Mouse (Mus musculus) megakaryocyte progenitor cell, adult 5-6 weeks (primary cell): ENCODE results near the gene Vegfd. TPM values are rescaled to one million over a fixed set of nuclear protein-coding genes. Genes with fewer than 3 reads are reported as not detected.

ENCODE experiments used
- ATAC-seq: replicated peaks from 2 replicates; pipeline ENCODE4 v1.8.0; 2016; ENCODE audit warnings: mild to moderate bottlenecking, moderate TSS enrichment, inconsistent platforms; ENCODE audit not compliant: poor library complexity
- total RNA-seq, 2 experiments: library from RNA; stranded (forward) in 1 of 2; stranded (reverse) in 1 of 2; fragments of 157-497, 149-512 nt in 1 of 2; fragments of 200-1000 nt in 1 of 2; gene quantifications; 2 replicates each; pipeline versions ENCODE4 v1.2.3 to v1.2.4; 2015 to 2017

Gene Vegfd
- total RNA-seq, 2 experiments from 2014 or later: not detected

DNA sequence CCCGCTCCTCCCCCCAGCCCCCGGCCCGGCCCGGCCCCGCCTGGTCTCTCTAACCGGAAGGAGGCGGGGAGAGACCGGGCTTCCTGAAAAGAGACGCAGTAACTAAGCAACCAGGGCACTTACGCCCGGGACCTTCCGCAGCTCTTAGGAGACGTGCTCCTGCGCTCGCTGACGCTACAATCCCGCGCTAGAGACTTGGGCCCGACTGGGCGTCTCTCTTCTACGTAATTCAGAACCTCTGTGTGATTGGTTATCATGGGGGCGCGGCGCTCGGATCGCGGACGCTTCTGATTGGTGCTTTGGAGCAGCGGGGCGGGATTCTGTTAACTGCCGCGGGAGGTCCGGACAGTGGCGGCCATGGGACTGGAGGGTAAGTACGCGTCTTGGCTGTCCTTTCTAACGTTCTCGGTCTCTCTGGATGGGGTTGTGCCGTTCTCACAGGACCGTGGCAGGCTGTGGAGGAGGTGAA lies 46.3 kb downstream of the Vegfd start, which contains the start of gene Piga:
Gene Piga (plus strand): TSS at position 317 of the 469 bp plus-strand sequence.
- ATAC-seq: peak; percentile 96

DNA sequence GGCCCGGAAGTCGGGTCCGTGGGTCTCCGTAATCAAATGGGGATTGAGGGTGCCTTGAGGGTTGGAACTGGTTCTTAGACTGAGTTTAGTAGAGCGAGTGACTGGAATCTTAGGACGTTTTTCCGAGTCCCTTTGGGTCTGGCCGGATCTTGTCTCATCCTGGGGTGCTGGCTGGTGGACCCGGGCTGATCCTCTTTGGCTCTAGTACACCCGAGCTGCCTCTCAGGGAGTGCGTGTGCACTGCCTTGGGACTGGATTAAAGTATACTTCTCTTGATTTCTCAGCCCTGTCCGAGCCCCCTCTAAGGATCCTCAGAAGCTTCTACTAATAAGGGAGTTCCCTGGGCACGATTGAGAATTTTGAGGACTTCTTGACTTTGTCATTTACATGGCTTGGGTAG lies 46.8 kb downstream of the Vegfd start:
- ATAC-seq: peak; percentile 8

DNA sequence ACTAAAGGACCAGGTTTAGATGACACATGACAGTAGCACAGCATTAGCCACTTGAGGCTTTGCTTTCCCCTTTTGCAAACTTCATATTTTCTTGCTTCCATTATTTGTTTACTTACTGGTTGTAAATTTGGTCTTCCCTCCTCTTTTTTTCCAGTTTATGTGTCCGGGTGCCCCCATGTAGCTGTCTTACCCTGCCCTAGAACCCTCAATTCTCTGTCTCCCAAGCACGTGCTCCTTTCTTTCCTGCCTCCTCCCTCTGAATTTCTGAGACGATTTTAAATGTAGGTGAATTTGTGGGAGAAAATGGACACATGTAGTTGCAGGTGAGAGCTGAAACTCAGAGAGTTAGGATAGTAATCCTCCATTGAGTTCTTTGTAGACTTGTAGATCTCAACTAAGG lies 47.3 kb downstream of the Vegfd start:
- ATAC-seq: no peak

DNA sequence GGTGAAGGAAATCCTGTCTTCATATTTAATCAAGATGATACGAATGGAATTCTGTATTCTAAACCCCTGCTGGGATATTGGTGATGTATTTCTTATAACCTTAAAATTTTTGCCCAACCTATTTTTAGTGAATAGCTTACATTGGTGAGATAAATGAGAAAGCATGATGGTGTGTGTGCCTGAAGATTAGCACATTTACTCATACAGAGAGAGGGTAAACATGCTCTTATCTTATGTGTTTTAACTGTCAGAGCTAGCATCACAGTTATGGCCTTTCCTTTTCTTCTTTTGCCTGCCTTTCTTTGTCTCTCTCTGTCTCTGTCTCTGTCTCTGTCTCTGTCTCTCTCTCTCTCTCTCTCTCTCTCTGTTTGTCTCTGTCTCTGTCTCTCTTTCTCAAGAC lies 51.6 kb downstream of the Vegfd start:
- peak; percentile 77 for ATAC-seq

DNA sequence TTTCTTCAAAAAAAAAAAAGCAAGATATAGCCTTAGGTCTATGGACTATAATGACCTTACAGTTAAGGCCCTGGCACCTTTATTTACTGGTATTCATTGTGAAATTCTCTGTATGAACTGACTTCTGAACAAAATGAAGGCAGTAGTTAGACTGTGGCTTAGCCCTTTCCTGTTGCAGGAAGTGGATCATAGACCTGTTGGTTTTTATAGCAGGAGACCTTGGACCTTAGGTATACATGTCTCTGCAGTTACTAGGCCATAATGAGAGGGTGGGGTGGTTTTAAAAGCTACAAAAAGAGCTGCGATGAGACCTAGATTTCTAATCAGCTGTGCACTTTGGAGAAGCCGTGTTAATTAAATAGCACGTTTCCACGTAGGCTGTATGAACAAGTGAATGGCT lies 54.1 kb downstream of the Vegfd start:
- ATAC-seq: peak; percentile 14; the same call in 1 of the 2 replicates

DNA sequence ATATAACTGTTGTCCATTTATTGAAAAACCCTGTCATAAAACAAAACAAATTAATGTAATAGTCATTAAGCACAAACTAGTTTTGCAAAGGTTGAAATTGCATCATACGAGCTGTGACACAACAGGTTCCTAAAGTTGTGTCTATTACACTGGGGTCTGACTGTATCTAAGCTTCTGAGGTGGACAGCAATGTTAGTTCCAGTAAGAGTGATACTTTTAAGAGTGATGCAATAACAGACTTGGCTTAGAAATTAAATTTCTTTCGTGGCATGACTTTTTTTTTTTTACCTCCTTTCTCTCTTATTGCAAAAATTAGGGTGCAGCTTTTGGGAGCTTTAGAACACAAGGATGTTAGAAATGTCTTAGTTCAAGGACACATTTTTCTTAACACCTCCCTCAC lies 55.0 kb downstream of the Vegfd start:
- peak; percentile 37 for ATAC-seq

DNA sequence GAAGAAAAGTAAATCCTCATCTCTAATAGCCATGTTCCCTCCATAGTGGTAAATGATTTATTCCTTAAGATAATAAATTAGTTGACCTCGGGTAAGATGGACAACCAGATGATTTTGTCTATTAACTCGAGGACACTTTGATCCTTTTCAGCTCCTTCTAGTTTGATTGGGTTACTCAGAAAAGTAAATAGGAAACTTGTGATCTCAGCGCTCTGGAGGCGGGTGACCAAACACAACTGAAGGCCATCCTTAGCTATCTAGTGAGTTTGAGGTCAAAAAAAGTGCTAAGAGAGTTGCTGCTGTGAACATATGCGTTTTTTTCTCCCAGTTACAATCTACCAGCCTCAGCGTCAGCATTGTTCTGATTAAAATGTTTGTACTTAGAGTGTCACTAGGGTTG lies 57.4 kb downstream of the Vegfd start:
- ATAC-seq: no peak

DNA sequence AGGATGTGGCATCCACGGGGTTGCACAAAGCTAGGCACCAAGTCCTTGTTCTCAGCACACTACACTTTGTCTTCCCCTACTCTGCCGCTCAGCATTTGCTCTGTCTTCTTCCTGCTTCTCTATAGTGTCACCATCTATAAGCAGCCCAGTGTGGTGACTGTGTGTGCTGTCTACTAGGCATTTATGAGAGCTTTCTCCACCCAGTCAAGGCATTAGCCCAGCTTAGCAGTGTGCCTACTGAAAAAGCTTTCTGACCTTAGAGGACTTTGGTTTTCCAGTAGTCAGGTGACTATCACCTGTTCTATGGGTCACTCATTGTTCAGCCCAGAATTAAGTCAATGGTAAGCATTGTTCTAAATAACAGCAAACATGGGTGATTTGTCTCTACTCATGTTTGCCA lies 58.0 kb downstream of the Vegfd start:
- no peak for ATAC-seq

DNA sequence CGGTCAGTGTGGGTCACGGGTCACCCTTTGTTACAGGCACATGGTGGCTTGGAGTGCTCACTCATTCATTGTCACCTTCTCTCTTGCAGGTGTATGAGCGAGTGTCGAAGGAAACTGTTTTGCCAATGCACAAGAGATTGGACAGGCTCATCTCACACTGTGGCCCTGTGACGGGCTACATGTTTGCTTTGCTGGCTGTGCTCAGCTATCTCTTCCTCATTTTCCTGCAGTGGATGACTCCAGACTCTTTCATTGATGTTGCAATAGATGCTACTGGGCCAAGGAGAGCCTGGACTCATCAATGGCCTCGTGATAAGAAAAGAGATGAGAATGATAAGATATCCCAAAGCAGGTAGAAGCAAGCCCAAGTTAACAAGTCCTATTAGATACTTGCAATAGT lies 58.4 kb downstream of the Vegfd start:
- ATAC-seq: peak; percentile 66

DNA sequence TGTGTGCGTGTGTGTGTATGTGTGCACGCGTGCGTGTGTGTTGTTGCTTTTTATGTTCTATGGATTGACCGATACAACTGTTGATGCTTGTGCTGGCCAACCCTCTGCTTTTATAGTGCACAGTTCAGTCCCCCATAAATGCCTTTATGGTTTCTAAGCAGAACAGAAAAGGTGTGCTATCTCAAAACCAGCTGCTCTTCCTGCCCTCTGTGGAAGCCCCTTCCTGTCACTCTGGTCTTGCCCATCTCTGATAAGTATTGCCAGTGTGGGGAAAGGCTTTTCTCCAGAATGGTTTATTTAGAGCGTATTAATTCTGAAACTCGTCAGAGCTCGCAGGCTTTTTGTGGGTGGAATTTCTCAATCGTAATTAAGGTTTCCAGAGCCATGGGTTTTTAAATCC lies 59.5 kb downstream of the Vegfd start:
- peak; percentile 64 for ATAC-seq

DNA sequence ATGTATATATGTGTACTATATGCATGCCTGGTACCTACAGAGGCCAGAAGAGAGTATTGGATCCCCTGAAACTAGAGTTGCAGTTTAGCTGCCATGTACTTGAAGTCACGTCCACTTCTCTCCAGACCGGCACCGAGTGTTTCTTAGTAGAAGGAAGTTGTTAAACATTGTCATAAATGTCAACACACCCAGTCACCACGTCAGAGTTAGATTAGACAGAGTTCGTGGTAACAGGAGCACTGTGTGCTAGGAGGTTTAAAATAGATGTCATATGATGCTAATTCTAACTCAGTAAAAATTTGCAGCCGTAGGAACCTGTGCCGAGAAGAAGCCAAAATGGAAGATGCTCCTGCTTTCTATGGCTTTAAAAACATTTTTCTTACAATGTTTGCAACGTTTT lies 63.5 kb downstream of the Vegfd start, which contains the start of gene Asb11:
Gene Asb11 (plus strand): TSS at position 286 of the 400 bp plus-strand sequence.
- ATAC-seq: peak; percentile 51

DNA sequence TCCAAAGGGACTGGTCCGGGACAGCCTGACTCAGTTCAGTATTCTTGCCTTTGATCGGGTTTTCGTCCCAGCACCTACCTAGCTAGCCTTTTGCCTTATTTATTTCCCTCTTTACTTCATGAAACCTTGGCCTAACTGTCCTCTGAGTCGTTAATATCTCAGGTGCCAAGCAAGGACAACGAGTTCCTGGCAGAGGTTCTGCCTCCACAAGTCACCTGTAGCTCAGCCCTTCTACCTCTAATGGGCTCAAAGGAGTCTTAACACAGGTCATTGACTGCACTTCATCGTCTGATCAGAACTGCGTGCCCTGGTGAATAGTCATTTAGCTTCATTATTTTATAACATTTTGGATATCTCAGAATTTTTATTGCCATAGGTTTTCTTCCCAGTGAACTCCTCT lies 66.3 kb downstream of the Vegfd start:
- ATAC-seq: no peak

DNA sequence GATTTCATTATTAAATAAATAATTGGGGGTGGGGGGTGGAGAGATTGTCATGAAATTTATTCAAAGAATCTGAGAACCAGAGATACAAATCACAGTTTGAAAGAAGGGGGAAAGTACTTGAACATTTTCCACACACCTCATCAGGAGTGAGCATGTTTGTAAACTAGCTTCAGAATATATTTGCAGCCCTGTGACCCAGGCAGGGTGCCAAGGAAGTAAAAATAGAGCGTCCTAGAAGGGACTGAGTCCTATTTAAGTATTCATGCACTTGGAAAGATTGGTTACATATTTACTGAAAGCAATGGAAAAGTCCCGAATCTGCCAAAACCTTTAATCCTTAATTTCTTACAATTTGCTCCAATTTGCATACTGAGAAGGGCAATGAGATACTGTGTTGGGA lies 67.0 kb downstream of the Vegfd start:
- no peak for ATAC-seq

DNA sequence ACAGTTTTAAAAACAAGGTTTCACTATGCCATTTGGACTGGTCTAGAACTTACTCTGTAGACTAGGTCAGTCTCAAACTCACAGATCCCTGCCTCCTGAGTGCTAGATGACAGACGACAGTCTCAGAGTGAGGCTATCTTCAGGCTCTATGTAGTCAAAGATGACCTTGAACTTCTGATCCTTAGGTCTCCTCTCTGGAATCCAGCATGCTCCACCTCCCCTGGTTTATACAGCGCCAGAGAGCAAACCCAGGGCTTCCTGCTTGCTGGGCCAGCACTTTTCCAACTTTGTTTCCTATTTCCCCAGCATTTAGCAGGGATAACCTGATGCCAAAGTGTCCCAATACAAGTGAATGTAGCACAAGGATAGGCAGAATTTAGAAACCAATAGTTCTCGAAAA lies 67.5 kb downstream of the Vegfd start:
- no peak for ATAC-seq

DNA sequence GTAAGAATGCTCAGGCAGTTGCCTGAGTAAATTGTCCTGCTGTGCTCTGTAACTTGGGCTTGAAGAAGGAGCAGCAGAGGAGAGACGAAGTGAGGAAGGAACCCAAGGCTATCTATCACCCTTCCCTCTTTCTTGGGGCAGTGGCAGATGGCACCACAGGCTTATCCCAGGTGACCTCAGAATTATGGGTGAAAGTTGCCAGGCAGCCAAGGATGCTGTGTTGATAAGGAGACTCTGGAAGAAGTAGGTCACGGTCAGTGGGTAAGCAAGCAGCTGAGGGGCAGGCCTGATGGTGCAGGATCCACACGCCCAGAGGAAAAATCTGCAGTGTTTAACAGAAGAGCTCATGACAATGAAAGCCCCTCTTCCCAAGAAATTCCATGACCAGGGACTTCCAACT lies 68.1 kb downstream of the Vegfd start:
- ATAC-seq: no peak

DNA sequence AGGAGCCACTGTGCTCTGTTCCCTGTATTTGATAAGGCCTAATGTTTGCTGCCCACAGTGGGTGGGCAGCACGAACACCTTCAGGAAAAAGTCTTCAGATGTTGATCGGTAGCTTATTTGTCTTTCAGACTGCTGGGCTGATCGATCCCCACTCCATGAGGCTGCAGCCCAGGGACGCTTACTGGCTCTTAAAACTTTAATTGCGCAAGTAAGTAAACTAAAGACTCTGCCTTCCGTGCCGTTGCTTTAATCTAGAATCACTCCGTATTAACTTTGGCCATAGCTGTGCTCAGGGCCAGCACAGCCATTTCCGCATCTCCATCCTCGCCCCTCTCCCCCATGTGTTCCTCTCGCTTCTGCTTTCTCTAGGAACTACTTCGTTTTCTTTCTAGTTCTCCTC lies 72.4 kb downstream of the Vegfd start:
- ATAC-seq: no peak

DNA sequence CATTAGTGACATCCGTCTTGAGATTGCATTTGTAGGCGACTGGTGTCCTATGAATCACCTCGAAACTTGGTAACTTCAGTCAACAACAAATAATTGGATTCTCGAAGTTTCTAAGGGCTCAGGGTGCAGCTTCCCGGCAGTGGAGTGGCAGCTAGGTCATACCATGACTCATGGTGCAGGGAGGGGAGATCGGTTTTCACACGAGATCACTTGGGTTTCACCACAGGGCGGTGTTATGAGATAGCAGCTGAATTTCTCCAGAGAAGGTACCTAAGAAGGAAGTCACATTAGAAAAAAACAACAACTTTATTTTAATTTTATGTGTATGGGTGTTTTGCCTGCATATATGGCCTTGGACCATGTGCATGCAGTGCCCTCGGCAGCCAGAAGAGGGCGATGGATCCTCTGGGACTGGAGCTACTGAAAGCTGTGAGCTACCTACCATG lies 73.0 kb downstream of the Vegfd start:
- ATAC-seq: peak; percentile 40

DNA sequence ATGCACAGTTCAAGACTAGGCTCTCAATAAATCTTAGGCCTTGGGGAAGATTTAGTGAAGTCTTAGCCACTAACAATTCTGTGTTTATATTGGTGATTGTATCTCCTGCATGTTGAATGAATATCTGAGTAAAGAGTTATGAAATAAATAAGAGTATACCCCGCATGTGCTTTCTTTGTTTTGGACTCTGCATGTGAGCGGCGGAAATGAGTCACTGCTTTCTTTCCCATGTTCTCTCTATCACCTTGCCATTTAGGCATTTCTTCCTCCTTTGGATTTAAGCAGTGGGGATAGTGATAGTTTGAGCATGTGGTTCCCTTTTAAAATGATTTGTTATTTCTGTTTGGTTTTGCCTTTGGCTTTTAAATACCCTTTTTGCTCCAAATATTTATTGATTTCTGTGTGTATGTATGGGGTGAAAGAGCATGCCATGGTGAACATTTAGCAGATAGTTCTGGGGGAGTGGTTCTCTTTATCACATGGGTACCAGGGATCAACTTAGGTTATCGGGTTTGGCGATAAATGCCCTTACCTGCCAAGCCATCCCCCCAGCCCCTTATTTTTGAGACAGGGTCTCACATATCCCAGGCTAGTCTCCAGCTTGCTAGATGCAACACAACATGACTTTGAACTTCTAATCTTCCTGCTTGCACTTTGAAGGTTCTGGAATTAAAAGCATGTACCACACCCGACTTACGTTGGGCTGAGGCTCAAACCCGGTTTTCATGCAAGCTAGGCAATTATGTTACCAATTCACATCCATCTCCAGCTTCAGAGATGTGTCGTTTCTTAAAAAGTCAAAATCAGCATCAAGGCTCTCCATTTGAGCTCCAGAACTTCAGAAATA lies 73.9 kb downstream of the Vegfd start:
- ATAC-seq: no peak

DNA sequence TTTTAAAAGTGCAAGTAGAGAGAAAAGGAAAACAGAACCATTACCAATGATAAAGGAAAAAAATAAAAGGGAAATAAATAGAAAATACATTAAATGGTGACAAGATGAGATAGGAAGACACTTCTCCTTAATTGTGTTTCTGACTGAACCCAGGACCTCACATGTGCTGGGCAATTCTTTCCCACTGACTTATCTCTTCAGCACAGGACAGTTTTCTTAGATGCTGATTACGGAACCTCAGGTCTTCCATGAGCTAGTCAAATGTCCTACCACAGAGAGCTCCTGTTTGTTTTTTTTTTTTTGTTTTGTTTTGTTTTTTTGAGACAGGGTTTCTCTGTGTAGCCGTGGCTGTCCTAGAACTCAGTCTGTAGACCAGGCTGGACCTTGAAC lies 74.5 kb downstream of the Vegfd start:
- ATAC-seq: peak; percentile 81

DNA sequence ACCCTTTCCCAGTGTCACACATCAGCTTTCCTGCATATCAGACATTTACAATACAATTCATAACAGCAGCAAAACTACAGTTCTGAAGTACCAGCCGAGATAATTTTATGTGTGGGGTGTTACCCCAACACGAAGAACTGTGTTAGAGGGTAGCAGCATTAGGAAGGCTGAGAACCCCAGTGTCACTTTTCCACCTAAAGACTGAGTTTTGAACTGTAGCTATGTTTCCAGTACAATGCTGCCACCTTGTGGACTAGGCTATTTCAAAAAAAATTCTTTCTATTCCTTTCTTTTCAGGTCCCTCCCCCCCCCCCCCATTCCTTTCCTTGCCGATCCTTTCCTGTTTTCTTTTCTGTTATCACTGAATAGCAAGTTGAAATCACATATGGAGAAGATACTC lies 76.0 kb downstream of the Vegfd start:
- ATAC-seq: peak; percentile 74
